Mouse (Mus musculus): Measurements from ENCODE around the gene Zfp13.
"Not testable (repeated sequence)": the region's sequence is repeated elsewhere in the genome, so short reads cannot be mapped to it uniquely, and the experiment has no call there.

Gene Zfp13

DNA sequence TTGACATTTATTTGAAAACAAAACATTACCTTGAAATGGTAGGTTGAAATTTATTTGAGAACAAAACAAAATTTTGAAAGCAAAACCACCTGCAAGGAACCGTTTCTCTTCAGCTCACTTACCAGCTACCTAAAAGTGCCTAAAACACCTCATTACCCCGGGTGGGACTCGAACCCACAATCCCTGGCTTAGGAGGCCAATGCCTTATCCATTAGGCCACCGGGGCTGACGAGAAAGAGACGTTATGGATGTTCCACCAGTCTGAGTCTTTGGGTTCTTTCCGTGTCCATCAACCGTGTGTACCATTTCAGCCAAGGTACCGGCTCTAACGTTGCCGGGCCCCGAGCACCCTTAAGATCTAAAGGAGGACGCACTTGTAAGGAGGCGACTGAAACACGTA lies 50.7 kb downstream of the Zfp13 start:
- DNase-seq, result peak; percentile 65 to 79

DNA sequence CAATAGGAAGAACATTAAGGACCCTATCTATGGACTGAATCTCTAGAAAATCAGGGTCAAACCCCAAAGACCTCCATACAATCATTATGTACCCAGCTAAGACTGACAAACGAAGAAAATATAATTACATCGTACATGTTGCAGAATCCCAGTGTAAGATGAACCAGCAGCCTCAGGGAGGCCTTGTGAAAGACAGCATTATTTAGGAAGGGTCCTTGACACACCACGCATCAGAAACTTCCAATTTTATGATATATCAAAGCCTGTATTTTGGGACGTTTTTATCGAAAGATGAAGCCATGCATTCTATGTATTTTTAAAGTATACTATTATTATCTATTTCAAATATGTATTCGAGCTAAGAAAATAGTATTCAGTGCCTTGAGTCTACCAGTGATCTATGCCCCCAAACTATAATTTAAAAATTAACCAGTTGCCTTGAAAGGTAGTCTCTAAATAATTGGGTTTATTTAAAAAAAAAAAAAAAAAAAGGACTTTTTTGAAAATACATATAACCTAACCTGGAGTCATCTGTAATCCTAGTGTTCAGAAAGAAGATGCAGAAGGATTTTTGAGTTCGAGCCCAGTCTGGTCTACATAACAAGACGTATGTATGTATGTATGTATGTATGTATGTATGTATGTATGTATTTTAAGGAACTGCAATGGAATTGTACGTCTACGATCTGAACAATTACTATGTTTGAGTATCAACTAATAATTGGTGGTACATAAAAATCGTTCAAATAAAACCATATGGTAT lies 51.4 kb downstream of the Zfp13 start:
- DNase-seq, result no peak

DNA sequence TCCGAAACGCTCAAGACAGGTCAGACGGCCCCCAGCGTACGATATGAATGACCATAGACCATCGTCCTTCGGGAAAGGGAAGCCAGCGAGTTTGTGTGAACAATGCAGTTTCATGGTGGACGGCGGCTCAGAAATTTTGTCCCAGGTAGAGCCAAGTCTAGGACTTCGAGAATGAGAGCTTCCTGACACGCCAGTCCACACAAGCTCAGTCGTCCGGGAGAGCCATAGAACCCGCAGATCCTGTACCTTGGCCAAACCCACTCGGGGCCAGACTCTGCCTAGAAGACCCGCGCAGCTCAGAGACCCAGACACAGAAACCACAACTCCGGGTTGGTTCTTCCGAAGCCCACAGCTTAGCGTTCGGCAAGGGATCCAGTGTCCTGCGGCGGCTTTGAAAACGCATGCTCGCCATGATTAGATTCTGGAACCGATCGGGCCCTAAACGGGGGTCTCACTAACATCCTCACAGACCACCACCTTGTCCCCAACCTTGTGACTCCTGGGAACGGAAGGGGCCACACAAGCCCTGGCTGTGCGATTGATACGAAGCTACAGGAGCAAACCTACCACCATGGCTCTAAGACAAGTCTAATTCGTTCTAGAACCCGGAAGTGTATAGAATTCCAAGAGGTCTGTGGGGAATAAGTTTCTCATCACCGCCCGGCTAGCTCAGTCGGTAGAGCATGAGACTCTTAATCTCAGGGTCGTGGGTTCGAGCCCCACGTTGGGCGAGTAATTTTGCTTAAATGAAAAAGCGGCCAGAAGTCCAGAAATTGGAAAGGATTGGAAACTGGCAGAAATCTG lies 52.4 kb downstream of the Zfp13 start:
- peak; percentile 82 to 87 for DNase-seq

- peak in 1 of 2 experiments; percentile 80 for DNase-seq
Measured at GRCm38 (mm10) chr17:23546333-23546701, 53.0 kb downstream of the Zfp13 start.

GRCm38 (mm10) chr17:23545841-23546240 lies 53.4 kb downstream of the Zfp13 start:
- no peak for DNase-seq

- no peak for DNase-seq
Measured at GRCm38 (mm10) chr17:23544766-23545165, 54.5 kb downstream of the Zfp13 start.

- no peak for DNase-seq
Measured at GRCm38 (mm10) chr17:23543983-23544382, 55.3 kb downstream of the Zfp13 start.

GRCm38 (mm10) chr17:23543325-23543724 lies 56.0 kb downstream of the Zfp13 start:
- no peak for DNase-seq

DNA sequence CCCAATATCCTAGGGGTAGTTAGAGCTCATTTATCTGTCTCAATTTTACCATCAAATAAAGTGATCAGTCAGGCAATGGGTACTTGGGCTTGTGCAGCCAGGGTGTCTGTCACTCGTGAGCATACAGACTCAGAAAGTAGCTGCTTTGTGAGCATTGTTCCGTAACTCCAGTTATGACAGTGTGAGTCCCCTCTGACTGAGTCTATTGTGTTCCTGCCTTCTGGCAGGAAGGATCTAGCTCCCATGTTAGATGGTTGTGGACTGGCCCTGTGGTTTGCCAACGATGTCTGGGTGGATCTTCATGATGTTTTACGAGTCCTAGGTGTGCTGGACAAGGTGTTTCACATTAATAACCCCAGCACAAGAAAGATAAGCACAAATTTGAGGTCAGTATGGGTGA lies 56.5 kb downstream of the Zfp13 start:
- DNase-seq, result no peak

DNA sequence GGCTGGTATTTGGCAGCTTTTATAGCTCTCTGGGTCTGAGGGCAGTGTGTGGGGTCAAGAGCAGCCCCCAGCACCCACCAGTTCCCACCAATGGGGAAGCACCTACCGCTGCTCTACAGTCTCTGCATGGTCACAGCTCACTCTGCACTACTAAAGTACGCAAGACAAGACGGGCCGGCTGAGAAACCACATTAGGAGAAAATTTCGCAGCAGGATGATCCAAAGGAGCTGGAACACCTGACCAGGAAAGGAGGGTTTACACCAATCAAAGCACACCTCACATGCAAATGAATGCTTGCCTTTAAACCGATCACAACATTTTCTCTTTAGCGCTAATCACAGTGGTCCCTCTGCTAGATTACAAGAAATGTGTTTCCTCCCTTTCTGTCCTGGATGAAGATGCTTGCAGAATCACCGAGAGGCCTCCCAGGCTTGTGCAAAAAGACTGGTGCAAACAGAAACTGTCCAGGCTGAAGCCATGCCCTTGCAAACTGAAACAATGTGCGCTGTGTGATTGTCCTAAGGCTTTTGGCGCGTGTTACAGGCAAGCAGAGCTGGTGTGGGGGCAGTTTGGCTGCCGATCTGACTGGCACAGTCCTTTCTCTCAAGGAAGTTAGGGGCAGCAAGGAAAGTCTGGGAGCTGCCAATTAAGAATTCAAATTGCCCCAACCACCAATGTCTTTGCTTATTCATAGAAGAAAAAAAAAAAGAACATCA lies 57.1 kb downstream of the Zfp13 start:
- no peak for DNase-seq

GRCm38 (mm10) chr17:23540605-23541475 lies 58.4 kb downstream of the Zfp13 start:
- DNase-seq, result no peak

GRCm38 (mm10) chr17:23540106-23540505 lies 59.2 kb downstream of the Zfp13 start:
- DNase-seq, result no peak

GRCm38 (mm10) chr17:23539608-23540007 lies 59.7 kb downstream of the Zfp13 start:
- no peak for DNase-seq

- no peak for DNase-seq
Measured at GRCm38 (mm10) chr17:23538299-23539015, 60.8 kb downstream of the Zfp13 start.

GRCm38 (mm10) chr17:23537554-23538255 lies 61.6 kb downstream of the Zfp13 start:
- no peak for DNase-seq

- DNase-seq, result not testable (repeated sequence)
Measured at GRCm38 (mm10) chr17:23535046-23535788, 64.1 kb downstream of the Zfp13 start.

GRCm38 (mm10) chr17:23533591-23534490 lies 65.4 kb downstream of the Zfp13 start:
- not testable (repeated sequence) for DNase-seq

- not testable (repeated sequence) for DNase-seq
Measured at GRCm38 (mm10) chr17:23531408-23531807, 67.9 kb downstream of the Zfp13 start.

Data from kidney, adult 8-10 months (tissue).